Mouse (Mus musculus) liver, postnatal 0 days (tissue): ENCODE data around the gene Fbxw2.

Source experiments
- CTCF ChIP-seq: sonication (generic); IDR thresholded peaks from 2 replicates; pipeline ENCODE4 v1.5.1; 2016; ENCODE audit warnings: antibody characterized with exemption, low read depth
- EP300 ChIP-seq: IDR thresholded peaks from 2 replicates; pipeline ENCODE4 v1.6.1; 2016; ENCODE audit warnings: antibody characterized with exemption, low read depth, mild to moderate bottlenecking

GRCm38 (mm10) chr2:34843211-34843939 is 17.3 kb upstream of the Fbxw2 start:
- TF ChIP-seq CTCF (no peak), EP300 (0 out of 2 replicates have a peak, but pooled peaks have one; percentile 21)
